Mouse (Mus musculus): ENCODE measurements around the gene Dip2b. TPM values are rescaled to one million over a fixed set of nuclear protein-coding genes. Genes with fewer than 3 reads are reported as not detected.

Gene Dip2b
- polyA plus RNA-seq, 1 experiment from 2014 or later: 5.0 TPM

- no peak for ATAC-seq
- 0 out of 2 replicates have a peak, but pooled peaks cover 3% of the 10 kb centered on the region for H3K36me3 ChIP-seq (ENCODE audit: control insufficient read depth, insufficient read depth)
- H3K4me2 ChIP-seq (replicated peaks; ENCODE audit: low read depth): no peak overlapping the region
- H3K9me3 ChIP-seq (ENCODE audit: control insufficient read depth): no peaks in the 10 kb centered on the region
- no peaks in the 10 kb centered on the region for H3K27me3 ChIP-seq (replicated peaks; ENCODE audit: control insufficient read depth, insufficient read depth, low read length)
- 76% methylated on average over 3 of the region's 3 CpGs for WGBS
- H3K9ac ChIP-seq (ENCODE audit: low read depth, low read length): no peak overlapping the region
- TF ChIP-seq CTCF (IDR thresholded peaks at IDR 0.05; ENCODE audit: low read depth): no peak
- no peaks in the 10 kb centered on the region for H3K4me1 ChIP-seq (replicated peaks; ENCODE audit: control insufficient read depth, insufficient read depth, low read length)
- no peak overlapping the region for H3K27ac ChIP-seq (ENCODE audit: low read depth, low read length)
- no peak overlapping the region for H3K4me3 ChIP-seq (ENCODE audit: low read depth, low read length)
Measured at GRCm38 (mm10) chr15:100057698-100058097, 19.2 kb downstream of the Dip2b start.

- Histone ChIP-seq H3K27ac (ENCODE audit: low read depth, low read length) (no peak overlapping the region), H3K4me3 (ENCODE audit: low read depth, low read length) (no peak overlapping the region), H3K9ac (ENCODE audit: low read depth, low read length) (no peak overlapping the region), H3K4me2 (replicated peaks; ENCODE audit: low read depth) (no peak overlapping the region), H3K4me1 (replicated peaks; ENCODE audit: control insufficient read depth, insufficient read depth, low read length) (no peaks in the 10 kb centered on the region), H3K27me3 (replicated peaks; ENCODE audit: control insufficient read depth, insufficient read depth, low read length) (no peaks in the 10 kb centered on the region), H3K9me3 (ENCODE audit: control insufficient read depth) (no peaks in the 10 kb centered on the region), H3K36me3 (ENCODE audit: control insufficient read depth, insufficient read depth) (0 out of 2 replicates have a peak, but pooled peaks cover 3% of the 10 kb centered on the region)
- ATAC-seq: no peak
- TF ChIP-seq CTCF (IDR thresholded peaks at IDR 0.05; ENCODE audit: low read depth): no peak
- WGBS: 69% methylated on average over 3 of the region's 3 CpGs
Measured at GRCm38 (mm10) chr15:100058143-100058542, 19.7 kb downstream of the Dip2b start.

GRCm38 (mm10) chr15:100058912-100059311, 20.4 kb downstream of the Dip2b start:
- no peak overlapping the region for H3K4me2 ChIP-seq (replicated peaks; ENCODE audit: low read depth)
- no peaks in the 10 kb centered on the region for H3K27me3 ChIP-seq (replicated peaks; ENCODE audit: control insufficient read depth, insufficient read depth, low read length)
- 60% methylated on average over 11 of the region's 11 CpGs for WGBS
- H3K36me3 ChIP-seq (ENCODE audit: control insufficient read depth, insufficient read depth): 0 out of 2 replicates have a peak, but pooled peaks cover 3% of the 10 kb centered on the region
- H3K9ac ChIP-seq (ENCODE audit: low read depth, low read length): no peak overlapping the region
- no peak overlapping the region for H3K4me3 ChIP-seq (ENCODE audit: low read depth, low read length)
- ATAC-seq: no peak
- H3K27ac ChIP-seq (ENCODE audit: low read depth, low read length): no peak overlapping the region
- H3K9me3 ChIP-seq (ENCODE audit: control insufficient read depth): no peaks in the 10 kb centered on the region
- no peaks in the 10 kb centered on the region for H3K4me1 ChIP-seq (replicated peaks; ENCODE audit: control insufficient read depth, insufficient read depth, low read length)
- TF ChIP-seq CTCF (IDR thresholded peaks at IDR 0.05; ENCODE audit: low read depth): no peak

GRCm38 (mm10) chr15:100059626-100060311, 21.3 kb downstream of the Dip2b start:
- TF ChIP-seq CTCF (IDR thresholded peaks at IDR 0.05; ENCODE audit: low read depth): no peak
- no peak for ATAC-seq
- H3K4me1 ChIP-seq (replicated peaks; ENCODE audit: control insufficient read depth, insufficient read depth, low read length): no peaks in the 10 kb centered on the region
- H3K9ac ChIP-seq (ENCODE audit: low read depth, low read length): no peak overlapping the region
- H3K36me3 ChIP-seq (ENCODE audit: control insufficient read depth, insufficient read depth): 0 out of 2 replicates have a peak, but pooled peaks cover 3% of the 10 kb centered on the region
- 56% methylated on average over 7 of the region's 7 CpGs for WGBS
- no peak overlapping the region for H3K4me2 ChIP-seq (replicated peaks; ENCODE audit: low read depth)
- no peaks in the 10 kb centered on the region for H3K9me3 ChIP-seq (ENCODE audit: control insufficient read depth)
- no peak overlapping the region for H3K27ac ChIP-seq (ENCODE audit: low read depth, low read length)
- no peak overlapping the region for H3K4me3 ChIP-seq (ENCODE audit: low read depth, low read length)
- H3K27me3 ChIP-seq (replicated peaks; ENCODE audit: control insufficient read depth, insufficient read depth, low read length): no peaks in the 10 kb centered on the region

- Histone ChIP-seq H3K4me2 (replicated peaks; ENCODE audit: low read depth) (no peak overlapping the region), H3K27ac (ENCODE audit: low read depth, low read length) (no peak overlapping the region), H3K27me3 (replicated peaks; ENCODE audit: control insufficient read depth, insufficient read depth, low read length) (no peaks in the 10 kb centered on the region), H3K4me1 (replicated peaks; ENCODE audit: control insufficient read depth, insufficient read depth, low read length) (no peaks in the 10 kb centered on the region), H3K36me3 (ENCODE audit: control insufficient read depth, insufficient read depth) (0 out of 2 replicates have a peak, but pooled peaks cover 3% of the 10 kb centered on the region), H3K9ac (ENCODE audit: low read depth, low read length) (no peak overlapping the region), H3K9me3 (ENCODE audit: control insufficient read depth) (no peaks in the 10 kb centered on the region), H3K4me3 (ENCODE audit: low read depth, low read length) (no peak overlapping the region)
- no peak for ATAC-seq
- no peak for TF ChIP-seq CTCF (IDR thresholded peaks at IDR 0.05; ENCODE audit: low read depth)
- 68% methylated on average over 4 of the region's 4 CpGs for WGBS
Measured at GRCm38 (mm10) chr15:100060513-100061140, 22.2 kb downstream of the Dip2b start.

GRCm38 (mm10) chr15:100061377-100061776, 22.9 kb downstream of the Dip2b start:
- no peak for ATAC-seq
- H3K27ac ChIP-seq (ENCODE audit: low read depth, low read length): no peak overlapping the region
- H3K4me1 ChIP-seq (replicated peaks; ENCODE audit: control insufficient read depth, insufficient read depth, low read length): no peaks in the 10 kb centered on the region
- H3K4me2 ChIP-seq (replicated peaks; ENCODE audit: low read depth): no peak overlapping the region
- WGBS: 97% methylated on average over 3 of the region's 3 CpGs
- H3K4me3 ChIP-seq (ENCODE audit: low read depth, low read length): no peak overlapping the region
- no peaks in the 10 kb centered on the region for H3K9me3 ChIP-seq (ENCODE audit: control insufficient read depth)
- 0 out of 2 replicates have a peak, but pooled peaks cover 3% of the 10 kb centered on the region for H3K36me3 ChIP-seq (ENCODE audit: control insufficient read depth, insufficient read depth)
- no peaks in the 10 kb centered on the region for H3K27me3 ChIP-seq (replicated peaks; ENCODE audit: control insufficient read depth, insufficient read depth, low read length)
- H3K9ac ChIP-seq (ENCODE audit: low read depth, low read length): no peak overlapping the region
- no peak for TF ChIP-seq CTCF (IDR thresholded peaks at IDR 0.05; ENCODE audit: low read depth)

Measured in intestine, postnatal 0 days (tissue).